Mouse (Mus musculus) heart, postnatal 4 days (tissue): ENCODE data around the gene Fcamr. TPM values are rescaled to one million over a fixed set of nuclear protein-coding genes. Genes with fewer than 3 reads are reported as not detected.

Experiments used
- DNase-seq: peaks from one replicate; pipeline ENCODE4 v3.0.0; 2021
- total RNA-seq, 2 experiments: library from RNA; stranded (reverse); gene quantifications; 2 replicates each; pipeline ENCODE4 v1.2.3; 2021

Fcamr gene
- total RNA-seq, 2 experiments from 2014 or later: 0.38 to 0.76 TPM

DNA sequence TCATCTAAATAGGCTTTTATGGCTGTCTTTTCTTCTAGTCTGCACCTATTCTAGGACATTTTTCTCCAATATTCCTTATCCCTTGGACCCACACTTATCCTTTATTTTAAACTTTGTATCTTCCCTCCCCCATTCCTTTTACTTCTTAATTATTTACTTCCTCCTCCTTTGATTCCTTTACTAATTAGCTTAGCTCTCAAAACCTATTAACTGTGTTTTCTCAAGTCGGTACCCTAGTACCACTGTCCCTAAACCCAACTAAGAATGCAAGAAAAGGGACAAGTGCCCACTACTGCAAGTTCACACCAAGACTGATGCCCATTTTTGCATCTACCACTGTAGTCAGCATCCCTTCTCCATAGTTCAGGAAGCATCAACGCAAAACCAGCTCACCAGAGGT is 55.0 kb downstream of the Fcamr start:
- no peak for DNase-seq

GRCm38 (mm10) chr1:130857456-130857855 is 56.8 kb downstream of the Fcamr start:
- DNase-seq: no peak

- no peak for DNase-seq
Measured at GRCm38 (mm10) chr1:130864238-130864637, 63.5 kb downstream of the Fcamr start.

Other genes with a start within 250 kb of the Fcamr start
- gene Zp3r, start 171.3 kb upstream of the Fcamr start, total RNA-seq: not detected
- not detected for gene C4bp, start 139.3 kb upstream of the Fcamr start, total RNA-seq
- not detected for gene Gm29427, start 85.1 kb upstream of the Fcamr start, total RNA-seq
- 1 to 10 TPM; 6.4 to 6.5 TPM for gene Yod1, start 83.6 kb upstream of the Fcamr start, total RNA-seq
- gene Pfkfb2, start 71.6 kb upstream of the Fcamr start, total RNA-seq: 10 to 100 TPM; 25.6 to 26.0 TPM
- under 1 TPM; 0.79 to 0.97 TPM for gene AA986860, start 68.9 kb upstream of the Fcamr start, total RNA-seq
- gene Pigr, start 25.8 kb downstream of the Fcamr start, total RNA-seq: not detected
- gene Fcmr, start 64.8 kb downstream of the Fcamr start, total RNA-seq: 1 to 10 TPM in 1 of 2 experiments, under 1 TPM in 1; 0.63 to 1.2 TPM
- gene Il24, start 86.6 kb downstream of the Fcamr start, total RNA-seq: not detected
- not detected for gene Il20, start 110.5 kb downstream of the Fcamr start, total RNA-seq
- gene Il19, start 139.2 kb downstream of the Fcamr start, total RNA-seq: not detected
- gene Il10, start 218.9 kb downstream of the Fcamr start, total RNA-seq: not detected